Mouse (Mus musculus): ENCODE results near the gene Slc51b. TPM values are rescaled to one million over a fixed set of nuclear protein-coding genes. Genes with fewer than 3 reads are reported as not detected.

Slc51b gene
- total and polyA plus RNA-seq, 3 experiments, result not detected

GRCm38 (mm10) chr9:65384276-65384675 is 38.5 kb downstream of the Slc51b start:
- H3K4me3 ChIP-seq (replicated peaks in 1 of 3; ENCODE audit: low read depth in 2 of 3, low read length in 2 of 3, poor library complexity in 1 of 3), result no peak overlapping the region
- dilution Hi-C loops (cut with MboI; ENCODE audit: extremely low pct_ligation_motif_present, extremely low pct_unique_long_range_greater_than_20kb, low sequenced_read_pairs) (no loop called here), in situ Hi-C loops (cut with MboI; ENCODE audit: low pct_ligation_motif_present, low pct_unique_long_range_greater_than_20kb, low sequenced_read_pairs) (loop anchor here (5.0 kb wide), 1 partner anchor 43 kb away; no protein-coding TSS in a partner anchor)
- no peaks in the 10 kb centered on the region for H3K36me3 ChIP-seq (replicated peaks in 1 of 2; ENCODE audit: control insufficient read depth in 1 of 2, insufficient read depth in 1 of 2, low read length in 1 of 2)
- no peak for DNase-seq (ENCODE audit: extremely low read depth)
- H3K27ac ChIP-seq (ENCODE audit: insufficient read depth, low read depth), result no peak overlapping the region
- no peak overlapping the region for H3K9ac ChIP-seq (ENCODE audit: insufficient read depth, low read depth)
- H3K9me3 ChIP-seq (replicated peaks; ENCODE audit: low read length), result no peaks in the 10 kb centered on the region
- no peaks in the 10 kb centered on the region for H3K27me3 ChIP-seq (replicated peaks)
- no peak overlapping the region for H3K4me2 ChIP-seq (ENCODE audit: insufficient read depth, low read depth, poor library complexity, severe bottlenecking)
- H3K79me2 ChIP-seq (replicated peaks; ENCODE audit: control insufficient read depth, extremely low read depth, insufficient read depth, poor library complexity, severe bottlenecking), result no peaks in the 10 kb centered on the region
- H3K4me1 ChIP-seq (ENCODE audit: control insufficient read depth in 1 of 2, insufficient read depth in 2 of 2), result peaks cover 0 to 4% of the 10 kb centered on the region in 2 experiments; a peak in 1 of 4 replicates
- TF ChIP-seq EP300 (IDR thresholded peaks at IDR 0.05; ENCODE audit: low read length) (no peak), POLR2AphosphoS2 (IDR thresholded peaks at IDR 0.05; ENCODE audit: low read depth, low read length) (no peak), MAZ (IDR thresholded peaks at IDR 0.05; ENCODE audit: low read depth, low read length) (no peak), ETS1 (conservative IDR thresholded peaks at IDR 0.05; ENCODE audit: low read depth, low read length) (no peak), USF1 (IDR thresholded peaks at IDR 0.05; ENCODE audit: low read depth, low read length) (no peak), NELFE (IDR thresholded peaks at IDR 0.05; ENCODE audit: low read depth, low read length) (no peak), TBP (conservative IDR thresholded peaks at IDR 0.05; ENCODE audit: low read depth, low read length) (no peak), CHD2 (IDR thresholded peaks at IDR 0.05; ENCODE audit: low read length) (no peak), ELF1 (IDR thresholded peaks at IDR 0.05; ENCODE audit: low read depth, low read length) (no peak), POLR2A (IDR thresholded peaks at IDR 0.05; ENCODE audit: low read depth, low read length) (no peak), ZNF384 (IDR thresholded peaks at IDR 0.05; ENCODE audit: low read depth, low read length) (no peak), ZKSCAN1 (IDR thresholded peaks at IDR 0.05; ENCODE audit: borderline replicate concordance, low read depth, low read length) (no peak), NRF1 (IDR thresholded peaks at IDR 0.05; ENCODE audit: low read depth, low read length) (no peak), PAX5 (IDR thresholded peaks at IDR 0.05; ENCODE audit: low read length) (no peak), MEF2A (IDR thresholded peaks at IDR 0.05; ENCODE audit: borderline replicate concordance, low read depth, low read length) (no peak), RAD21 (IDR thresholded peaks at IDR 0.05; ENCODE audit: low read depth, low read length) (no peak)

GRCm38 (mm10) chr9:65382751-65383097 is 40.0 kb downstream of the Slc51b start:
- H3K27ac ChIP-seq (ENCODE audit: insufficient read depth, low read depth), result no peak overlapping the region
- H3K4me2 ChIP-seq (ENCODE audit: insufficient read depth, low read depth, poor library complexity, severe bottlenecking), result no peak overlapping the region
- TF ChIP-seq E2F4 (IDR thresholded peaks at IDR 0.05; ENCODE audit: insufficient replicate concordance, low read depth, low read length) (no peak), MXI1 (IDR thresholded peaks at IDR 0.05; ENCODE audit: low read depth, low read length) (no peak)
- no peaks in the 10 kb centered on the region for H3K79me2 ChIP-seq (replicated peaks; ENCODE audit: control insufficient read depth, extremely low read depth, insufficient read depth, poor library complexity, severe bottlenecking)
- H3K4me1 ChIP-seq (ENCODE audit: control insufficient read depth in 1 of 2, insufficient read depth in 2 of 2), result peaks cover 0 to 4% of the 10 kb centered on the region in 2 experiments; a peak in 1 of 4 replicates
- no peak for DNase-seq (ENCODE audit: extremely low read depth)
- in situ Hi-C loops (cut with MboI; ENCODE audit: low pct_ligation_motif_present, low pct_unique_long_range_greater_than_20kb, low sequenced_read_pairs), result loop anchor here (5.0 kb wide), 1 partner anchor 45 kb away; no protein-coding TSS in a partner anchor
- H3K27me3 ChIP-seq (replicated peaks), result no peaks in the 10 kb centered on the region
- no peak overlapping the region for H3K4me3 ChIP-seq (replicated peaks in 1 of 3; ENCODE audit: low read depth in 2 of 3, low read length in 2 of 3, poor library complexity in 1 of 3)
- H3K9me3 ChIP-seq (replicated peaks; ENCODE audit: low read length), result no peaks in the 10 kb centered on the region
- dilution Hi-C loops (cut with MboI; ENCODE audit: extremely low pct_ligation_motif_present, extremely low pct_unique_long_range_greater_than_20kb, low sequenced_read_pairs), result no loop called here
- H3K9ac ChIP-seq (ENCODE audit: insufficient read depth, low read depth), result no peak overlapping the region
- H3K36me3 ChIP-seq (replicated peaks in 1 of 2; ENCODE audit: control insufficient read depth in 1 of 2, insufficient read depth in 1 of 2, low read length in 1 of 2), result peaks cover 0 to 1% of the 10 kb centered on the region in 2 experiments
